Mouse (Mus musculus) embryonic facial prominence, embryonic 12.5 days (tissue): ENCODE data around the gene Armh3. TPM values are rescaled to one million over a fixed set of nuclear protein-coding genes. Genes with fewer than 3 reads are reported as not detected.

Source experiments
- ATAC-seq: fragments of 200-750 bp; cut with Nextera tagmentation; 2 replicates; pipeline ENCODE4 v1.8.0; 2017; ENCODE audit not compliant: insufficient number of reproducible peaks, insufficient read depth, low FRiP score, low TSS enrichment
- H3K27ac ChIP-seq: fragments of 300-500 bp; sonication (generic); 2 replicates; pipeline ENCODE4 v1.5.1; 2016; ENCODE audit warnings: mild to moderate bottlenecking
- H3K27me3 ChIP-seq: fragments of 300-500 bp; sonication (generic); 2 replicates; pipeline ENCODE4 v1.6.1; 2016; ENCODE audit warnings: mild to moderate bottlenecking, moderate library complexity
- H3K36me3 ChIP-seq: fragments of 300-500 bp; sonication (generic); 2 replicates; pipeline ENCODE4 v1.6.1; 2016; ENCODE audit warnings: mild to moderate bottlenecking
- H3K4me1 ChIP-seq: fragments of 300-500 bp; sonication (generic); 2 replicates; pipeline ENCODE4 v1.6.1; 2016
- H3K4me2 ChIP-seq: fragments of 300-500 bp; sonication (generic); replicated peaks from 2 replicates; pipeline ENCODE4 v1.6.1; 2016; ENCODE audit warnings: mild to moderate bottlenecking, moderate library complexity
- H3K4me3 ChIP-seq: fragments of 300-500 bp; sonication (generic); 2 replicates; pipeline ENCODE4 v1.5.1; 2016; ENCODE audit warnings: mild to moderate bottlenecking
- H3K9ac ChIP-seq: fragments of 300-500 bp; sonication (generic); 2 replicates; pipeline ENCODE4 v1.6.1; 2016; ENCODE audit warnings: mild to moderate bottlenecking, moderate library complexity
- H3K9me3 ChIP-seq: fragments of 300-500 bp; sonication (generic); 2 replicates; pipeline ENCODE4 v1.6.1; 2016; ENCODE audit warnings: mild to moderate bottlenecking, moderate library complexity
- WGBS: fragments of 180-500 bp; shearing (Covaris S2); methylation state at CpG from one replicate; pipeline ENCODE4 v1.1.7; 2016; 5-methylcytosine and 5-hydroxymethylcytosine counted together
- polyA plus RNA-seq: library from polyadenylated mRNA; unstranded; fragments of >200 nt; fragmentation: Nextera tagmentation; extraction: Ambion mirVana; gene quantifications from 2 replicates; pipeline ENCODE4 v1.2.1, GENCODE M21; 2016

Gene Armh3
- polyA plus RNA-seq, 1 experiment from 2014 or later, result 20.0 TPM

GRCm38 (mm10) chr19:46030196-46030983, 32.1 kb upstream of the Armh3 start:
- Histone ChIP-seq H3K4me1 (no peaks in the 10 kb centered on the region), H3K27ac (no peak overlapping the region), H3K4me2 (no peak overlapping the region), H3K36me3 (peaks cover 56% of the 10 kb centered on the region), H3K9me3 (peaks cover 6% of the 10 kb centered on the region; the same call in 1 of the 2 replicates), H3K4me3 (no peak overlapping the region), H3K9ac (no peak overlapping the region), H3K27me3 (no peaks in the 10 kb centered on the region)
- 93% methylated on average over 10 of the region's 10 CpGs for WGBS
- ATAC-seq, result no peak

- WGBS, result 100% methylated on average over 1 of the region's 1 CpGs
- no peak overlapping the region for H3K4me3 ChIP-seq
- H3K9ac ChIP-seq, result no peak overlapping the region
- H3K9me3 ChIP-seq, result peaks cover 6% of the 10 kb centered on the region; the same call in 1 of the 2 replicates
- H3K4me2 ChIP-seq, result no peak overlapping the region
- no peak overlapping the region for H3K27ac ChIP-seq
- H3K4me1 ChIP-seq, result no peaks in the 10 kb centered on the region
- H3K27me3 ChIP-seq, result no peaks in the 10 kb centered on the region
- peaks cover 49% of the 10 kb centered on the region for H3K36me3 ChIP-seq
- ATAC-seq, result no peak
Measured at GRCm38 (mm10) chr19:46029652-46030051, 31.4 kb upstream of the Armh3 start.

GRCm38 (mm10) chr19:46028747-46029320, 30.5 kb upstream of the Armh3 start:
- Histone ChIP-seq H3K36me3 (peaks cover 41% of the 10 kb centered on the region), H3K9me3 (peaks cover 6% of the 10 kb centered on the region; the same call in 1 of the 2 replicates), H3K9ac (no peak overlapping the region), H3K27ac (no peak overlapping the region), H3K4me1 (no peaks in the 10 kb centered on the region), H3K27me3 (no peaks in the 10 kb centered on the region), H3K4me3 (no peak overlapping the region), H3K4me2 (no peak overlapping the region)
- no peak for ATAC-seq
- 70% methylated on average over 11 of the region's 11 CpGs for WGBS

- no peaks in the 10 kb centered on the region for H3K27me3 ChIP-seq
- H3K4me3 ChIP-seq, result no peak overlapping the region
- H3K4me2 ChIP-seq, result no peak overlapping the region
- no peak for ATAC-seq
- no peaks in the 10 kb centered on the region for H3K4me1 ChIP-seq
- peaks cover 6% of the 10 kb centered on the region; the same call in 1 of the 2 replicates for H3K9me3 ChIP-seq
- WGBS, result 64% methylated on average over 8 of the region's 8 CpGs
- H3K9ac ChIP-seq, result no peak overlapping the region
- peaks cover 18% of the 10 kb centered on the region for H3K36me3 ChIP-seq
- no peak overlapping the region for H3K27ac ChIP-seq
Measured at GRCm38 (mm10) chr19:46026567-46026966, 28.3 kb upstream of the Armh3 start.

- ATAC-seq, result no peak
- Histone ChIP-seq H3K4me3 (no peak overlapping the region), H3K27ac (no peak overlapping the region), H3K4me2 (no peak overlapping the region), H3K36me3 (peaks cover 4% of the 10 kb centered on the region; the same call in 1 of the 2 replicates), H3K9ac (no peak overlapping the region), H3K27me3 (no peaks in the 10 kb centered on the region), H3K4me1 (no peaks in the 10 kb centered on the region), H3K9me3 (peaks cover 6% of the 10 kb centered on the region; the same call in 1 of the 2 replicates)
- 78% methylated on average over 6 of the region's 6 CpGs for WGBS
Measured at GRCm38 (mm10) chr19:46024959-46025358, 26.7 kb upstream of the Armh3 start.

- H3K27ac ChIP-seq, result no peak overlapping the region
- H3K9me3 ChIP-seq, result no peaks in the 10 kb centered on the region
- no peak overlapping the region for H3K9ac ChIP-seq
- H3K4me2 ChIP-seq, result no peak overlapping the region
- H3K27me3 ChIP-seq, result no peaks in the 10 kb centered on the region
- 73% methylated on average over 2 of the region's 2 CpGs for WGBS
- no peak for ATAC-seq
- no peak overlapping the region for H3K4me3 ChIP-seq
- H3K36me3 ChIP-seq, result no peaks in the 10 kb centered on the region
- H3K4me1 ChIP-seq, result no peaks in the 10 kb centered on the region
Measured at GRCm38 (mm10) chr19:46016023-46016422, 17.7 kb upstream of the Armh3 start.

- WGBS, result 37% methylated on average over 12 of the region's 12 CpGs
- peak; percentile 72; the same call in 1 of the 2 replicates for ATAC-seq
Measured at GRCm38 (mm10) chr19:46014572-46015178, 16.4 kb upstream of the Armh3 start.

GRCm38 (mm10) chr19:46005680-46006079, 7.4 kb upstream of the Armh3 start:
- peaks cover 9% of the 10 kb centered on the region for H3K4me1 ChIP-seq
- no peak for ATAC-seq
- no peak overlapping the region for H3K4me2 ChIP-seq
- H3K27me3 ChIP-seq, result 0 out of 2 replicates have a peak, but pooled peaks cover 3% of the 10 kb centered on the region
- H3K9me3 ChIP-seq, result no peaks in the 10 kb centered on the region
- no peak overlapping the region for H3K4me3 ChIP-seq
- H3K27ac ChIP-seq, result no peak overlapping the region
- no peak overlapping the region for H3K9ac ChIP-seq
- no peaks in the 10 kb centered on the region for H3K36me3 ChIP-seq
- WGBS, result 86% methylated on average over 7 of the region's 7 CpGs

More at GRCm38 (mm10) chr19:46014572-46015178, 16.4 kb upstream of the Armh3 start:
- H3K9me3 ChIP-seq, result no peaks in the 10 kb centered on the region
- no peak overlapping the region for H3K4me2 ChIP-seq
- no peaks in the 10 kb centered on the region for H3K4me1 ChIP-seq
- H3K27me3 ChIP-seq, result no peaks in the 10 kb centered on the region
- no peak overlapping the region for H3K27ac ChIP-seq
- no peaks in the 10 kb centered on the region for H3K36me3 ChIP-seq
- no peak overlapping the region for H3K4me3 ChIP-seq
- no peak overlapping the region for H3K9ac ChIP-seq

- H3K27me3 ChIP-seq, result 0 out of 2 replicates have a peak, but pooled peaks cover 3% of the 10 kb centered on the region
- H3K4me1 ChIP-seq, result peaks cover 9% of the 10 kb centered on the region
- H3K9ac ChIP-seq, result no peak overlapping the region
- 74% methylated on average over 17 of the region's 17 CpGs for WGBS
- no peaks in the 10 kb centered on the region for H3K9me3 ChIP-seq
- no peak overlapping the region for H3K4me3 ChIP-seq
- no peak overlapping the region for H3K4me2 ChIP-seq
- no peak for ATAC-seq
- no peaks in the 10 kb centered on the region for H3K36me3 ChIP-seq
- H3K27ac ChIP-seq, result no peak overlapping the region
Measured at GRCm38 (mm10) chr19:46004814-46005466, 6.7 kb upstream of the Armh3 start.

GRCm38 (mm10) chr19:46003371-46004226, 5.3 kb upstream of the Armh3 start, which contains the start of gene Hps6:
Gene Hps6, plus strand, starts transcription at chr19:46003508.
- H3K27me3 ChIP-seq, result 0 out of 2 replicates have a peak, but pooled peaks cover 3% of the 10 kb centered on the region
- H3K9ac ChIP-seq, result peak within 1 kb of the TSS; percentile 73
- no peaks in the 10 kb centered on the region for H3K9me3 ChIP-seq
- no peaks in the 10 kb centered on the region for H3K36me3 ChIP-seq
- peak; percentile 77 for ATAC-seq
- H3K4me2 ChIP-seq, result peak within 1 kb of the TSS; percentile 97
- WGBS, result 1% methylated on average over 70 of the region's 70 CpGs
- H3K4me3 ChIP-seq, result peak within 1 kb of the TSS; percentile 55
- no peak within 1 kb of the TSS for H3K27ac ChIP-seq
- peaks cover 9% of the 10 kb centered on the region for H3K4me1 ChIP-seq
